Mouse (Mus musculus) forebrain, embryonic 16.5 days (tissue): ENCODE measurements at regions not wholly inside any gene's neighbourhood (a gene's known extent, or its start where the extent isn't known, plus 50 kb on each side); places are given as distances from the start of the nearest gene placed in this dataset.
A peak's percentile ranks its signal among the peaks of the same experiment; 100 is the strongest.

ENCODE experiments used
- ATAC-seq: fragments of 200-750 bp; cut with Nextera tagmentation; 2 replicates; pipeline ENCODE4 v1.8.0; 2017; ENCODE audit warnings: mild to moderate bottlenecking, moderate library complexity
- H3K27ac ChIP-seq: fragments of 300-500 bp; sonication (generic); 2 replicates; pipeline ENCODE4 v1.5.1; 2014; ENCODE audit warnings: low read length, control low read depth
- H3K27me3 ChIP-seq: fragments of 300-500 bp; sonication (generic); replicated peaks from 2 replicates; pipeline ENCODE4 v1.6.1; 2014; ENCODE audit warnings: low read length; ENCODE audit not compliant: control insufficient read depth, insufficient read depth
- H3K36me3 ChIP-seq: fragments of 300-500 bp; sonication (generic); 2 replicates; pipeline ENCODE4 v1.6.1; 2014; ENCODE audit not compliant: control insufficient read depth, insufficient read depth
- H3K4me1 ChIP-seq: fragments of 300-500 bp; sonication (generic); replicated peaks from 2 replicates; pipeline ENCODE4 v1.6.1; 2014; ENCODE audit warnings: low read length; ENCODE audit not compliant: control insufficient read depth, insufficient read depth
- H3K4me2 ChIP-seq: fragments of 300-500 bp; sonication (generic); 2 replicates; pipeline ENCODE4 v1.6.1; 2014; ENCODE audit warnings: mild to moderate bottlenecking, low read length, control low read depth
- H3K4me3 ChIP-seq: fragments of 300-500 bp; sonication (generic); replicated peaks from 2 replicates; pipeline ENCODE4 v1.5.1; 2014; ENCODE audit warnings: mild to moderate bottlenecking, low read length, control low read depth
- H3K9ac ChIP-seq: fragments of 300-500 bp; sonication (generic); replicated peaks from 2 replicates; pipeline ENCODE4 v1.6.1; 2014; ENCODE audit warnings: low read depth, low read length, control low read depth
- H3K9me3 ChIP-seq: fragments of 300-500 bp; sonication (generic); 2 replicates; pipeline ENCODE4 v1.6.1; 2016; ENCODE audit warnings: low read length; ENCODE audit not compliant: control insufficient read depth
- WGBS: fragments of 180-500 bp; shearing (Covaris S2); extraction: QIAGEN DNeasy Blood & Tissue Kit; methylation state at CpG from one replicate; pipeline ENCODE4 v1.1.7; 2014; 5-methylcytosine and 5-hydroxymethylcytosine counted together

GRCm38 (mm10) chr3:120883650-120884049, 287.8 kb downstream of the Rwdd3 start:
- H3K4me2 ChIP-seq, result peak overlapping the region; percentile 23; the same call in 1 of the 2 replicates
- ATAC-seq, result peak; percentile 46; the same call in 1 of the 2 replicates
- WGBS, result 8% methylated on average over 5 of the region's 5 CpGs

GRCm38 (mm10) chr3:120879409-120879808, 292.1 kb downstream of the Rwdd3 start:
- no peak for ATAC-seq
- Histone ChIP-seq H3K9ac (no peak overlapping the region), H3K27me3 (no peaks in the 10 kb centered on the region), H3K4me1 (peaks cover 13% of the 10 kb centered on the region), H3K36me3 (no peaks in the 10 kb centered on the region), H3K9me3 (no peaks in the 10 kb centered on the region), H3K27ac (no peak overlapping the region), H3K4me2 (no peak overlapping the region), H3K4me3 (no peak overlapping the region)
- 48% methylated on average over 2 of the region's 2 CpGs for whole genome bisulfite sequencing

More at GRCm38 (mm10) chr3:120883650-120884049, 287.8 kb downstream of the Rwdd3 start:
- H3K36me3 ChIP-seq, result no peaks in the 10 kb centered on the region
- H3K9ac ChIP-seq, result no peak overlapping the region
- no peaks in the 10 kb centered on the region for H3K9me3 ChIP-seq
- H3K27me3 ChIP-seq, result no peaks in the 10 kb centered on the region
- H3K4me3 ChIP-seq, result no peak overlapping the region
- no peak overlapping the region; the same call in 1 of the 2 replicates for H3K27ac ChIP-seq
- peaks cover 14% of the 10 kb centered on the region for H3K4me1 ChIP-seq

DNA sequence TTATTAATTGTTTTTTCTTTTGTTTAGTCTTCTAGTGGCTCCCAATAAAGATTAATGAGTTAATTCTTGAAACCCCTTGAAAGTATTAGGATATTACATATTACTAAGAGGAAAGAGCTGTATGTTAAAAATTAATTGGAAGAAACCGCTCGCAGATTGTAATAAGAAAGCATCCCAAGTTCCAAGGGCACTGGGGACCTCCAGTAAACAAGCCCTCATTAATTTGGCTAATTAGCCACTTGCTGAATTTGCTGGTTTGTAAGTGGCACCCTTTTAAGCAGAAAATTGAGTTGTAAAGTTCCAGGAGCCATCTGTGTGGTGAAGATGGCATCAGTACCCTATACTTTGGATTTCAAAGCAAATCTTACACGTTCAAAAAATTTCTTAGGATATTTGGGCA, 295.8 kb downstream of the Rwdd3 start:
- 29% methylated on average over 3 of the region's 3 CpGs for WGBS
- Histone ChIP-seq H3K9me3 (no peaks in the 10 kb centered on the region), H3K4me1 (peaks cover 5% of the 10 kb centered on the region; the same call in 1 of the 2 replicates), H3K4me3 (no peak overlapping the region), H3K9ac (no peak overlapping the region), H3K27me3 (no peaks in the 10 kb centered on the region), H3K36me3 (no peaks in the 10 kb centered on the region), H3K4me2 (no peak overlapping the region), H3K27ac (no peak overlapping the region)
- peak; percentile 43 for ATAC-seq

DNA sequence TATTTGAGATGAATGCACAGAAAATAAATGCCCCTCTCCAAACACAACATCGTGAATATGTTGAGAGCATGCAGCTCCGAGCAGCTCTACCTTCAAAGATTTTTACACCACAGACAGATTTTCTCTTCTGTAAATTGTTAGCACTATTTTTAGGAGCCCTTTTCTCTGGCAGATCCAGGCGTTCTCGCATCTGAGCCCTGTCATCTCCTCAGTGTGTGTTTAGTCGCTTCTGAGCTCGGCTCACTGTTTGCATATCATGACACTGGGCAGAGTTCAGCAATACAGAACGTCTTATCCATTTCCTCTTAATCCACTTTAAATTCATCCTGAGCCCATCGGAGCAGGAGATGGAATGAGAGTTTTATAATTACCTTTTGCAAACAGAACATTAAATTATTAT, 306.5 kb downstream of the Rwdd3 start:
- H3K9ac ChIP-seq, result no peak overlapping the region
- WGBS, result 62% methylated on average over 8 of the region's 8 CpGs

GRCm38 (mm10) chr3:120861641-120862040, 309.9 kb downstream of the Rwdd3 start:
- Histone ChIP-seq H3K4me3 (no peak overlapping the region), H3K27ac (no peak overlapping the region), H3K4me2 (no peak overlapping the region), H3K27me3 (no peaks in the 10 kb centered on the region), H3K9me3 (no peaks in the 10 kb centered on the region), H3K36me3 (no peaks in the 10 kb centered on the region), H3K9ac (no peak overlapping the region), H3K4me1 (0 out of 2 replicates have a peak, but pooled peaks cover 3% of the 10 kb centered on the region)
- 85% methylated on average over 4 of the region's 4 CpGs for WGBS
- no peak for ATAC-seq

More for the DNA sequence above, 306.5 kb downstream of the Rwdd3 start:
- Histone ChIP-seq H3K27me3 (no peaks in the 10 kb centered on the region), H3K27ac (no peak overlapping the region), H3K4me3 (no peak overlapping the region), H3K9me3 (no peaks in the 10 kb centered on the region), H3K4me1 (0 out of 2 replicates have a peak, but pooled peaks cover 3% of the 10 kb centered on the region), H3K36me3 (no peaks in the 10 kb centered on the region), H3K4me2 (no peak overlapping the region)
- peak; percentile 33; the same call in 1 of the 2 replicates for ATAC-seq

DNA sequence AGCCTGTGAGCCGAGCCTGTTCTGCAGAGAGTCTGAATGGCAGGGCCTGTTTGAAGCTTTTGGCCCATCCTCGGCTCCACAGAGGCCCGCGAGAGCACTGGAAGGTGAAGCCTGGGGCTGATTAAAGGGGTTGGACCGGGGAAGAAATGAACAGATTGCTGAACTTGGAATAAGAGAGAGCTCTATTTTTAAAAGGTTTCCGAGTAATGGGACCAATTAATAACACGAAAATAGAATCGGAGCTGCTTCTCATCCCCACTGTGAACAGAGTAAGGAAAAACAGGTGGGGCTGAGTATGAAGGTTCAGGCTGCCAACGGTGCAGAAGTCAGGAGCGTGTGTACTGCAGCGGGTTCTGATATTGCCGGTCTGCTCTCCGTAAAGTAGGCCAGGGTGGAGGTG, 313.2 kb downstream of the Rwdd3 start:
- no peak overlapping the region for H3K4me3 ChIP-seq
- H3K4me2 ChIP-seq, result no peak overlapping the region
- H3K9me3 ChIP-seq, result no peaks in the 10 kb centered on the region
- ATAC-seq, result no peak
- 80% methylated on average over 13 of the region's 13 CpGs for WGBS
- no peaks in the 10 kb centered on the region for H3K27me3 ChIP-seq
- no peaks in the 10 kb centered on the region for H3K4me1 ChIP-seq
- no peak overlapping the region for H3K9ac ChIP-seq
- no peaks in the 10 kb centered on the region for H3K36me3 ChIP-seq
- H3K27ac ChIP-seq, result no peak overlapping the region

DNA sequence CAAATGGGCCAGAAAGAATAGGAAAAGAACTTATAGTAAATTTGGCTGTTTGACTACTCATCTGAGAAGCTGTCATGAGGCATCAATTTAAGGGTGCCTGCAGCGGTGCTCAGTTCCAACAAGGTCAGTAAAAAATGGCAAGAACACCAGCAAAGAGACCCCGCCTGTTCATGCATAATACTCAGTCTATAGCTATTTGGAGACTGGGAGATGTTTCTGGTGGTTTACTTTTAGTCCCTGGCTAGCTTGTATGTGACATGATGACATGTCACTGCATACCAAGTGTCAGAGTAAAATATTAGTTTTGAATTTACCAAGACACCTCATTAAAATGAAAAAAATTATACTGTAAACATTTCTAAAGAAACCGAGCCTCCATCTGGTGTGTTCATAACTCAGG, 317.2 kb downstream of the Rwdd3 start:
- Histone ChIP-seq H3K36me3 (no peaks in the 10 kb centered on the region), H3K27ac (no peak overlapping the region), H3K27me3 (no peaks in the 10 kb centered on the region), H3K4me3 (no peak overlapping the region), H3K4me2 (no peak overlapping the region), H3K9ac (no peak overlapping the region), H3K9me3 (no peaks in the 10 kb centered on the region), H3K4me1 (no peaks in the 10 kb centered on the region)
- ATAC-seq, result no peak
- WGBS, result 79% methylated on average over 3 of the region's 3 CpGs

GRCm38 (mm10) chr3:120843623-120844022, 327.9 kb downstream of the Rwdd3 start:
- Histone ChIP-seq H3K9me3 (no peaks in the 10 kb centered on the region), H3K4me1 (no peaks in the 10 kb centered on the region), H3K27ac (no peak overlapping the region), H3K4me3 (no peak overlapping the region), H3K9ac (no peak overlapping the region), H3K27me3 (no peaks in the 10 kb centered on the region), H3K4me2 (no peak overlapping the region), H3K36me3 (no peaks in the 10 kb centered on the region)
- no peak for ATAC-seq
- 93% methylated on average over 2 of the region's 2 CpGs for WGBS

GRCm38 (mm10) chr3:120823536-120823935, 348.0 kb downstream of the Rwdd3 start:
- no peak for ATAC-seq
- Histone ChIP-seq H3K36me3 (no peaks in the 10 kb centered on the region), H3K4me3 (no peak overlapping the region), H3K27me3 (no peaks in the 10 kb centered on the region), H3K27ac (no peak overlapping the region), H3K4me1 (no peaks in the 10 kb centered on the region), H3K9ac (no peak overlapping the region), H3K9me3 (no peaks in the 10 kb centered on the region), H3K4me2 (no peak overlapping the region)
- 98% methylated on average over 19 of the region's 19 CpGs for WGBS

DNA sequence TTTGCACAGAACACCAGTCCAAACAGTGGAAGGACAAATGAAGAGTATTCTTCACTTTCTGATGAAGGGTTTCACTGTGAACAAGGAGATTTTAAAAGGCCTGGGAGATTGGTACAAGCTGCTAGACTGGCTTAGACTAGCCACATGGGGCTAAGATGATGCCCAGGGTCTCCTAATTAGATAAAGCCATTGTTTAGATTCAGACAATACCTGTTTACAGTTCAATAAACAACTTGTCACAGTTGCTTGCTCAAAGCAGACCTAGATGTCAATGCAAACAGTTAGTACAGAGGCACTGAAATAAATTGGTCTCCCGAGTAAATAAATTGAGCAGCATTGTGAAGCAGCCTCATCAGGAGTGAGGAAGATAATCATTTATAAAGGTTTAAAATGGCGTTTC, 359.6 kb downstream of the Rwdd3 start:
- H3K4me2 ChIP-seq, result no peak overlapping the region
- 35% methylated on average over 2 of the region's 2 CpGs for WGBS
- H3K36me3 ChIP-seq, result no peaks in the 10 kb centered on the region
- ATAC-seq, result no peak
- H3K9ac ChIP-seq, result no peak overlapping the region
- H3K4me3 ChIP-seq, result no peak overlapping the region
- no peak overlapping the region for H3K27ac ChIP-seq
- 0 out of 2 replicates have a peak, but pooled peaks cover 2% of the 10 kb centered on the region for H3K4me1 ChIP-seq
- no peaks in the 10 kb centered on the region for H3K9me3 ChIP-seq
- no peaks in the 10 kb centered on the region for H3K27me3 ChIP-seq
